Mouse (Mus musculus) ES-CJ7 (cell line): ENCODE measurements around the gene Tbc1d8b.
A peak's percentile ranks its signal among the peaks of the same experiment; 100 is the strongest.
"Not testable (repeated sequence)": the region's sequence is repeated elsewhere in the genome, so short reads cannot be mapped to it uniquely, and the experiment has no call there.

Experiments used
- DNase-seq: peaks from one replicate; pipeline ENCODE4 v3.0.0; 2011; ENCODE audit warnings: low read depth, low spot score

The Tbc1d8b gene

DNA sequence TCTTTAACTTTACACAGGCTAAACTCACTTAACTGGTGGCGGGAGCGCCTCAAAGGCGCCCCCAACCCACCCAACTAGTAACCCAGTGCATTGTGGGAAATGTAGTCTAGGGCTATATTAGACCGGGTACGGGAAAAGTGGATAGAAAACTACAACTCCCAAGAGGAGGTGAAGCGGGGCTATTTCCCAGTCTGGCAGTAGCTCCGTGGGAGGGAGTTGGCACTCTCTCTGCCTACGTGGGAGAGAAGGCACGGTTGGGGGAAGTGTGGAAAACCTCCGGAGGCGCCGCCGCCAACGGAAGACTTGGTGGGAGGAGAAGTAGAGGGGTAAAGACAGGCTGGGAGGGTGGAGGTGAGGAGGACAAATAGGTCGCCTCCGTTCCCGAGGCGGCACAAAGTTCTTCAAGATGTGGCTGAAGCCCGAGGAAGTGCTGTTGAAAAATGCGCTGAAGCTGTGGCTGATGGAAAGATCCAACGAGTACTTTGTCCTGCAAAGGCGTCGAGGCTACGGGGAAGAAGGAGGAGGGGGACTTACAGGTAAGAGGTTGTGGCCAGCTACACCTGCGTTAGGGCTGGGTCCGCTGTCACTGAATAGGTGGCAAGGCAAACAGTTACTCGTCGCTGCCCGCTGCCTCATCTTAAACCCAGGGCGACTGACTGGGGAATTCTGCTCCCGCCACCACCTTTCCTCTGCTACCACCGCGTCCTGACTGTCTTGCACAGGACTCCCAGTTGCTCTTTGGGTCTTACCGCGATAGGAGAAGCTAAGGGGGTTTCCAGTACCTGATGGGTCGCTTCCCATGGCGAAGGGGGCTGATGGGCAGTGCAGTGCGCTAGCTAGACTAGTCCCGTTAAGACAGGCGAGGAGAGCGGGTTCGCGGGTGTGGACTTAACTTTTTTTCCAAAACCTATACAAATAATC, at the start of gene Tbc1d8b:
TSS of gene Tbc1d8b (plus strand) at position 222 of the 921 bp plus-strand sequence.
- peak; percentile 88 for DNase-seq

GRCm38 (mm10) chrX:139639744-139640143, 45.1 kb upstream of the Tbc1d8b start:
- DNase-seq, result no peak

- DNase-seq, result no peak
Observed at GRCm38 (mm10) chrX:139640418-139640817, 44.4 kb upstream of the Tbc1d8b start.

DNA sequence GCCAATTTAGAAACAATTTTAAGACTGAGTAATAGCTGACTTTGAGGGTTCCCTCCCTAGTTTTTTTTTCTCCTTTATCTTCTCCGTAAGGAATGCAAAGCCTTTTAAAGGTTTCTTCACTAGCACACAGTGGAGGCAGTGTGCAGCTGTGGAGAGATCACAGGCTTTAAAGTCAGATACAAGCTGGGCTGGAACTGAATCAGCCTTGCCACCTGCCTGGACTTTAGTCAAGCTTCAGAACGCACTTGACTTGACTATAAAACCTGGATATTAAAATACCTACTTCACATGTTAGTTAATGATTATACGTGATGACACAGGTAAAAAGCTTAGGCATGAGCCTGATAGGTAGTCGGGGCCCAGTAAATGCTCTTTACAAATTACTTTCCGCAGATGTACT, 32.6 kb upstream of the Tbc1d8b start:
- no peak for DNase-seq

DNA sequence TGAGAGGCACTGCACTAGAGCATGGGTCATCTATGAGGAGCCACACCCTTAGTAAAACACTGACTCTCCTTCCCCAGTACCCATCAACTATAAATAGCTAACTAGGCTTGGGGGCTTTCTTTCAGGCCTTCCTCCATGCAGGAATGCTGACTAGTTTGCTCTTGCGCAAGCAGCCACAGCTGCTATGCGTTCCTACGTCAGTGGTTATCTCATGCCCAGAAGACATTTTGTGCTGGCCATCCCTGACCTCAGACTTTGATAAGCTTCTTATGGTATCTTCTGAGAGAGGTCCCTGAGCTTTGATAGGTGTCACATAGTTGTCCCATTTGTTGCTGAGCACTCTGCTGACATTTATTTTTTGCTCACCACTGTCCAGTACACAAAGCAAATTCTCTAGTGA, 31.5 kb upstream of the Tbc1d8b start:
- DNase-seq, result no peak

DNA sequence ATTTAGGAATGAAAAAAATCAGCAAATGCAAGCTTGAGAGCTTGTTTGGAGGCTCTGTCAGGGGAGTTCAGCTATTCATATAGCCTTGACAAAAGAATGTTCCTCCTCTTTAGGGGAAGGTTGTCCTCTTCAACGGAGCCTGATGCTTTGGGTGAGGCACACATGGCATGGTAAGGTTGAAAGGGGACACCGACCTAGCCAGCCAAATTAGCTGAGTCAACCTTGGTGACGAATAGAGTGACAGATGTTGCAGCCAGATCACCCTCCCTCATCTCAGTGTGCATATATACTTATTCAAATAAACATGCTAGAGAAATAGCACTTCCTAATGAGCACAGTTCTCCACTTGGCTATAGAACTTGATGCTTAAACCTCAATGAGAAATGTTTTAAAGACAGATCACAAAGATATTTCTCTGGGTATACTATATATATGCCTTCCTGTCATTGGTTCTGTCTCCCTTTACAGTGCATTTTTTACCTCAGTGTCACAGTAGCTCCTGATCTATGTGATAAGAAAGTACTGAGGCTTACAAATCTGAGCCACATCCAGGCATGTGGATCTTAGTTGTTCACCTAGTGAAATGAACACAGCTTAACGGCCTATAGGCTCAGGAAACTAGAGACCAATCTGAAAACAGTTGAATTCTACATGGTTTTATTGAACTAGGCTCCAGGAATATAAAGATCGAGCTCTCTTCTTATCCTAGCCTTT, 30.3 kb upstream of the Tbc1d8b start:
- DNase-seq, result no peak

DNA sequence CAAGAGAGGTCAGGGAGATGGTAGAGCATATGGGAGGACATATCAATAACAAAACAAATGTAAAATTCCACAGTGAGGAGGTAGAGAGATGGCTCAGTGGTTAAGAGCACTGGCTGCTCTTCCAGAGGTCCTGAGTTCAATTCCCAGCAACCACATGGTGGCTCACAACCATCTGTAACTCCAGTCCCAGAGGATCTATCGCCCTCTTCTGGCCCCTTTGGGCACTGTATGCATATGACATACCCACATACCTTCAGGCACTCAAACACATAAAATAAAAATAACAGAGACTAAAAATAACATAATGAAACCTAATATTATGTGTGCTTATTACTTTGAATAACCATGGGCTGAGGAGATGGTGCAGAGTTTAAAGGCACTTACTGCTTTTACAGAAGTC, 22.7 kb upstream of the Tbc1d8b start:
- peak; percentile 7 for DNase-seq

DNA sequence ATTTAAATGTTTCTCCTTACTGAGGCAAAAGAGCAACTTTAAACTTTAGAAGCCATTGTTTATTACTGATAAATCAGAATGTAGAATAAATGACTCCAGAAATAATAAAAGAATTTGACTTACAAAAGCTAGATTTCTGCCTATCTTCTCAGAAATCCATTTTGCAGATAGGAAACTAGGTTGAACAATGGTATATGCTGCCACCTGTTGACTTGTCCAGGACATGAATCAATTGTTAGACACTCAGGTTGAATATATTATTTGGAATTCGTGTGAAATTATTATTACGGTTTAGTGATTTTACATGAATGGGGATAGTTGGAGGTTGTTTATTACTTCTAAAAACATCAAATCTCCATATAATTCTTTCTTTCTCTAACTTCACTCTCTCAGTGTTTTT, 19.0 kb upstream of the Tbc1d8b start:
- no peak for DNase-seq

GRCm38 (mm10) chrX:139684410-139684774, 404 bp upstream of the Tbc1d8b start:
- no peak for DNase-seq

GRCm38 (mm10) chrX:139714381-139714780, 29.6 kb downstream of the Tbc1d8b start, which contains the start of gene Gm15013:
Gm15013 (minus strand) TSS chrX:139714481.
- no peak for DNase-seq

GRCm38 (mm10) chrX:139722350-139722749, 37.6 kb downstream of the Tbc1d8b start:
- DNase-seq, result no peak

- DNase-seq, result no peak
Observed at GRCm38 (mm10) chrX:139730541-139730940, 45.7 kb downstream of the Tbc1d8b start.

DNA sequence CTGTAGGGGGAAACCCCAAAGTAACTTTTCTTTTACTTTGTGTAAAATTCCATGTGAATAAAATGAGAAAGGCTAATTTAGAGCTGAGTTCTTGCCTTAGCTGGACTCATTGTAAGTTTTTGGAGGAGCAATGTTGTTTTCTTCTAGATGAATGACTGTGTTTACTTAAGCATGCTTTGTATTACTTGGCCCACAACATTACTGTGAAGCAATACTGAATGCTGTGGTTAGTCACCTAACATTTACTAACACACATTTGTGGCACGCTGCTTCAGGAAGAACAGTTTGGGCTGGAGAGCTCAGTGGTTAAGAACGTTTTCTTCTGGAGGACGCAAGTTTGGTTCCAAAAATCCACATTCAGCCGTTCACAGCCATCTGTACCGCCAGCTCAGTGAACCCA, 52.3 kb downstream of the Tbc1d8b start:
- DNase-seq, result no peak

GRCm38 (mm10) chrX:139751855-139752254, 67.1 kb downstream of the Tbc1d8b start:
- peak; percentile 33 for DNase-seq

GRCm38 (mm10) chrX:139758634-139759033, 73.8 kb downstream of the Tbc1d8b start:
- DNase-seq, result not testable (repeated sequence)

DNA sequence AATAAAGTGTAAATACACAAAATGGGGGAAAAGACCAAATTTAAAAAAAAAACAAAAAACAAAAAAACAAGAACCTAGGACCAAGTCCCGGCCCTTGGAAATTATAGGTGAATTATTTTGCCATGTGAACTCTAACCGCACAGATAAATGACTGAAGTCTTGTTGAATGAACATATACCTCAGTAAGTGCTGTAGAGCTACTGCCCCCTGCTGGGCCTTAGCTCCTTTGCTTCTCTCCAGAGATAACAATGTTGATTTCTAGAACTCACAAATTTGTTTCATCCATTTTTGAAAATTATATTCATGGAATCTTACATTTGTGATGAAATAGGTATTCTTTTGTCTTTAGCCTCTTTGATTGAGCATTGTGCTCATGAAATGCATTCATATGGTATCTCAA, 77.8 kb downstream of the Tbc1d8b start:
- DNase-seq, result peak; percentile 22

DNA sequence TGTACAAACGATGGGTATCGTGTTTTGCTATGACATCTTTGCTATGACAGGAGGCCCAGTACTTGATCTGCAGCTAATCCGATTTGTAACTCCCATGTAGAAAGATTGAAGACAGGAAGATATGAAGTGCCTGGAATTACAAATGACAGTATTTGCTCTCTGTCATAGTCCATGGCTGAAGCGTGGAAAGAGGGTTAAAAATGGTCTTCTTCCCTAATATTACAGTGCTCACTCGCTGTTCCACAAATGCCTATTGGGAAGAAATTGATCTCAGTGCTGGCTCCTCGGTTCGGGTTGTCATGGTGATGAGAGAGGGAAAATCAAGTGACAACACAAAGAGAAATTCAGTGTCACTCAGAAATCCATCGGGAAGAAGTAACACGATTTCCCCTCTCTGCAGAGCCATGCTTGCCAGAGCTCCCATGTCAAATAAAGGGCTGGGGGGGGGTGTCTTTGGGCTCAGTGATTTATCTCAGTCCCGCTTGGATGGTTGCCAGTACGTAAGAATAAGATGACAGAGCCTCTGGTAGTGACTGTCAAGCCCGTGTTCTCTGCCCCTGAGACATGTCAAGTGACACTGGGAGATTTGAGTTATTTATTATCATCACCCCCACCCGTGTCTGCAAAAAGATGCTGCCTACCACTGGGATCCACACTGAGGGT, 85.3 kb downstream of the Tbc1d8b start:
- DNase-seq, result no peak

- DNase-seq, result peak; percentile 78
Observed at GRCm38 (mm10) chrX:139774309-139775083, 89.7 kb downstream of the Tbc1d8b start.

DNA sequence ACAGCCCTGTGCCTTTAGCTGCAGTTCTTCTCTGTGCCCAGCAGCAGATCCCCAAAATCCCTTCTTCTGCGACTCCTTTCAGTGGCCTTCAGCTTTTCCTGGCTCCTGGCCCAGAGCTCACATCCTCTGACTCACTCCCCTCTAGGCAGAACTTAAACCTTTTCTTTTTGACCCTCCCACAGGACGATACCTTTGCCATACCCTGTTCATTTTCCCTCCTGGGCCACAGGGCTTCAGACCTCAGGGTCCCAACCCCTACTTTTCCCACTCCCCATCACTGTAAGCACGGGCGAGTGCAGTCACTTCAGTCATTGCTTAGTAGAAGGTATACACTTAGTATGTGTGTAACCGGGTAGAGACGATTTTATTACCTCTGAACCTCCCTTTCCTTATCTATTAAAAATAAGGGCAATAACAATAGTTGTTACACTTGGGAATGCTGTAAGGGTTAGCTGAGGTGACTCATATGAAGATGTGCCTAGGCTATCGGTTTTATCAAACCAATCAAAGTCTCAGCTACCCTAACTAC, 90.4 kb downstream of the Tbc1d8b start:
- no peak for DNase-seq

DNA sequence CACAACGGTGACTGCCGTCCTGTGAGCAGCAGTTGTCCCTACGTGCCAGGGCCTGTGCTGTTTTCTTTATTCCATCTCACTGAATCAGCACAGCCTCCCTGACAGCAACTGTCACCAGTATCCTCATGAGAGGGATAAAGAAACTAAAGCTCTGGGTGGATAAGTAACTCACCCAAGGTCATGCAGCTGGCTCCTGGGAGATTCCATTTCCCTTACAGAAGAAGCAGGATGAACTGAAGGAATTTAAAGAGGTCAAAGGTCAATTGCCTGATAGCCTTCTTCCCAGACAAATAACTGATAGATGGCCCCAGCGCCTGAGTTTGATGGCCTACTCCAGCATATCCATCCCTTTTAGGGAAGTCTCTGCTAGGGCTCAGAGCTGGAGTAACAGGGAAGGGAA, 92.6 kb downstream of the Tbc1d8b start:
- DNase-seq, result peak; percentile 54

DNA sequence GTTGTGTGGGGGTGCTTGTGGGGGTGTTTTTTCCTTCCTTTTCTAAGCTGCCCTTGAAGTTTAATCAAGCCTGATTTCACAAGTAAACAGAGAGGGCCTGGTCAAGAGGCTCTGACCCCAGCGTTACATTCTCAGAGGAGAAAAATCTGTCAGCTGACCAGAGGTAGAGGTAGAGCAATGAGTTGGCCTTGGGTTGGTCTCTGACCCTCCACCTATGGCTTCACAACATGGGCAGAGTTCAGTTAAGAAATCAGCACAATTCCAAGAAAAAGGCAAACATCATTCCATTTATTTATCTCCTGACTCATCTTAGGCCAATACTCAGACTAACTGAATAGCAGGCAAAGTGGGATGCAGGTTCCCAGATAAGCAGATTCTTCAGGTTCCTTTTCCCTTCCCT, 94.1 kb downstream of the Tbc1d8b start:
- no peak for DNase-seq
